Mouse (Mus musculus) kidney, adult 8-10 months (tissue): ENCODE data around the gene Xpr1.

Experiments
- DNase-seq, 2 experiments: peaks; one replicate each; pipeline ENCODE4 v3.0.0; 2022

The Xpr1 gene

DNA sequence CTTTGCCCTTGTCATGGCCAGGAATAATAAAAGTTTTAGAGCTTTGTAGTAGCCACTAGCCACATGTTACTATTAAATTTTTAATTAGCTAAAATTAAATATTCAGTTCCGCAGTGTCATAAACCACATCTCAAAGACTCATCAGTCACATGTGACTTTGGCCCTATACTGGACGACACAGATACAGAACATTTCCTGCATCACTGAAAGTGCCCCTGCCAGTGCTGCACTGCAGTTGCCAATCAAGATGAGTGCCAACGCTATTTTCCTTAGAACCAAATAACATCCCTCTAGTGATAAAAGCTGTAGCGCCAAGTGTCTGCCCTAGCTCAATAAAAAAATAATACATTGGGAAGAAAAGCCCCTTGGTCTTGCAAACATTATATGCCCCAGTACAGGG lies 17.2 kb downstream of the Xpr1 start:
- no peak for DNase-seq

DNA sequence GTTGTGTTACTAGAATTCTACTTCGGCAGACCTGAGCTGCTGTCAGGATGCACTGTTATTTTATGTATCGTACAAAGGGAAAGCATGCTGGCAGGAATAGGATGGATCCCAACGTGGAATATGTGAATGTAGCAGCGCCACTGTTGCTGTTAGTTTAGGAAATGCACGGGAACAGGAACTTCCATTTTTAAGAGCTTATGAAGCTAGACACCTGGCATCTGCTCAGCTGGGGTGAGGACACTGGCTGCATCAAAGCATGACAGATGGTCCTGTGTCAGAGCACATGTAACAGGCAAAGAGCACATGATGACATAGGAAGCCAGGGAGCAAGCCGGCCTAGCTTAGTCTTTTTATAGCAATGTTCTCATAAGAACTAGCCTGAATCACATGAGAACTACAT lies 22.4 kb downstream of the Xpr1 start:
- no peak for DNase-seq

DNA sequence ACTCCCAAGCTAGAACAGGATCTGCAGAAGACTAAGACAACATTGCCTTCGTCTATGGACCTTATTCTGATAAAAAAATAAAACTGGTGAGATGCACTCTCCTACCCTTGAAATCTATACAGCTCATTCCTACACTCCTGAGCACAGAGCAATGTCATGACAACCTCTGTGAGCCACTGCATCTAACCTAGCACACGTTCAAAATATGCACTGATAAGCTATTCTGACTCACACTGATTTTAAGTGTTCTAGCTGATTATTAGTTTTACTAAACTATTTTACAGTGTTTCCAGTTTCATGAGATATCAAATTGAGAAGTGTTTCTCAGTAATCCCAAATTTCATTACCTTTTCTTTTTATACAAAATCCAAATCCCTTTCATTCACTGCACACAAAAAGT lies 23.2 kb downstream of the Xpr1 start:
- DNase-seq, result no peak

DNA sequence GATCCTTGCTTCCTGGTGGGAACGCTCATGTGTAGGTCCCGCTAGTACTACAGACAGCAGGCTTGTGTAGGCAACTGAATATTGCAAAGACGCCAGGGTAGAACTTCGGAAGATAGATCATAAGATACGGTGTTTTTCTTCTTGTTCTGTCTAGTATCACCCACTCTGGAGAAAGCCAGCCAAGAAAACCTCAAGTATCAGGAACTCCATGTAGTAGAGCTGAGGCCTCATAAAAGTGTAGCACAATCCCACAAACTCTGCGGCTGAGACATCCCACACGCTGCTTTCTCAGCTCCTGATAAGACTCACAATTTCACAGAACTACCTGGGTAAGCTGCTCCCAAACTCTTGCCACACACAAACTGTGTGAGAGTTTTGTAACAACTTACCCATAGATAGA lies 24.4 kb downstream of the Xpr1 start:
- no peak for DNase-seq

DNA sequence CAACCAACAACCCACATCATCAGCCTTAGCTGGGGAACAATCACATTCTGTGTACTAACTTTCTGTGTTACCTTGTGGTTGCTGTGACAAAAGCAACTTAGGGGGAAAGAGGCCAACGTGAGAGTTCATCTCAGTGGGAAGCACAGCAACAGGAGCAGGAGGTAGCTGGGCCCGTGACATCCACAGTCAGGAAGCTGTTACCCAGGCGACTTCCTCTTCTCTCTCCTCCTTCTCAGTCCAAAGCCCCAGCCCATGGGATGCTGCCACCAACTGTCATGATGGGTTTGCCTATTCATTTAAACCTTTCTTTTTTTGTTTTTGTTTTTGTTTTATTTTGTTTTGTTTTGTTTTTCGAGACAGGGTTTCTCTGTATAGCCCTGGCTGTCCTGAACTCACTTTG lies 25.7 kb downstream of the Xpr1 start:
- no peak for DNase-seq

DNA sequence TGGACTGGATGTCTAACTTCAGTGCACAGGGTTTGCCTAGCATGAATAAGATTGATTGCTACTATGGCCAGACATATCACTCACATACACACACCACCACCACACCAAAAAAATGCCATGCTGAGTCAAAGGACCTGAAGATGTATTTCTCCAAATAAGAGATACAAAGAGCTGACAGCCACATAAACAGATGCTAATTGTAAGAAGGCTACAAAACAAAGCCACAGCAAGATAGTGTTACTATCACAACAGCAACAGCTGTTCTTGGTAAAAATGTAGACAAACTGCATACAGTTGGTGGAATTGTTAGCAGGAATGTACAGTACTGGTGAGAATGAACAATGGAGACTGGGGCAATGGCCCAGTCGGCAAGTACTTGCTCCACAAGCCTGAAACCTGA lies 28.8 kb downstream of the Xpr1 start:
- DNase-seq, result no peak

DNA sequence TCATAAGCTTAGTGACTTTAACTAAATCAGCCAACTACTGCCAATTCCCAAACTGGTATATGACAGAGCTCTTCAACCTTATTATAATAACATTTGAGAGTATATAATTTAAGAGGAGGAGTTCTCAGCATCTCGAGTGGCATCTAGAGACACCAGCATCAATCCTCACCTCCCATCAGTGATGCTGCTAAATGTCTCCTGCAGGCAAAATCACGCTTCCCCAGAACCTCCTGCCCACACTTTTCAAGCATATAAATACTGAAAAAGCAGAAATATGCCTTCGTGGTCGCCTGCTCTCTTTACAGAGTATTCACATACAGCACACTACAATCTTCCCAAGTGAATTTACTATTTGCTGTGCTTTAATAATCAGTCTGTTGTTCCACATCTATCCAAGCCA lies 30.7 kb downstream of the Xpr1 start:
- no peak for DNase-seq

DNA sequence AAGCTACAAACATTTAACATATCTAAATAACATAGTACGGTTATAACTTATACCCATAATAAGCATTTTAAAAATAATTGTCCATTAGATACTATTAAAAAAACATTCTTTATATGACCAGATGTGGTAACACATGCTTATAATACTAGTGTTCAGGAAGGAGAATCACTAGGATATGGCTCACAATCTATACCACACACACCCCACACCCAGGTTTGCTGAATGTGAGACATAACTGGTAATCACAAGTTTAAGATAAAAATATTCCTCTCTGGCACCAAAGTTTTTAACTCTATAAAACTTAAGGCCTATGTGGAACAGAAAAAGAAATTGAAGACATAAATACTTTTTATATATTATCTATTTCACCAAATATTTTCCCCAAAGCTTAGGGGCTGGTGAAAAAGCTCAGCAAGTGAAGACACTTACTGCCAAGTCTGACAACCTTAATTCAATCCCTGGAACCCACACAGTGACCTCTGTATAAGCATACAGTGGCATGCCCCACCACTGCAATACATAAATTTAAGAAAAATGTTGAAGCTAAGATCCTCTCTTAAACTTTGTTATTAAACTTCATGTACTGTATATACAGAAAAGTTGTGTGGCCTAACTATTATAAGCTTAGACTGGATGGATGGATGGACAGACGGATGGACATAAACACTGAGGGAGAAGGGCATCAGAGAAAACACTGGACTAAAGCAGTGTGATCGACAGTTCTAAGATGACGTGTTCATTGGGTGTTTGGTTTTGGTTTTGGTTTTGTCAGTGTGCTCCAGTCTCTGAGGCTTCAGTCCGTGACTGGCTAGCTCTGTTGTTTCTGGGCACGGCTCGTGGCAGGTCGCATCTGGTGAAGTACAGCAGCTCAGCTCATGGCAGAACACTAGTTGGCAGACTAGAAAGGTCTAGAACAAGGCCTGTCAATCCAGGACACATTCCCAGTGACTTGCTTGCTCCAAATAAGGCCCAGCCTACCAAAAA lies 33.6 kb downstream of the Xpr1 start:
- DNase-seq, result no peak

DNA sequence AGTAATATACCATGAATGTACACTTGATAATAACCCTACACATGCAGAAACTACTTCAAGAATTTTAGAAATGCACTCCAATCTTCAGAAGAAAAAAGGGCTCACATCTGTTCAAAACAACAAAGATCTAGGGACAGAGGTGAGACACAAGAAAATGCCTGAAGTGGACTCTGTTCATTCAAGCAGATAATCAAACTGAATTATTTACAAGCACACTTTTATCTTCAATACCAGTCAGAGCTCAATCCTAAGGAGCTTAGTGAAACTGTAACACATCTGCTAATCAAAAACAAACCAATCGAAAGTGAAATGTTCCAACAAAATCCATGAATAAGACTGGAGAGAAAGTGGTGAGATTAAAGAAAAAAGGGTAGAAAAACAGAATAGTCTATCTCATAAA lies 35.3 kb downstream of the Xpr1 start:
- no peak for DNase-seq

DNA sequence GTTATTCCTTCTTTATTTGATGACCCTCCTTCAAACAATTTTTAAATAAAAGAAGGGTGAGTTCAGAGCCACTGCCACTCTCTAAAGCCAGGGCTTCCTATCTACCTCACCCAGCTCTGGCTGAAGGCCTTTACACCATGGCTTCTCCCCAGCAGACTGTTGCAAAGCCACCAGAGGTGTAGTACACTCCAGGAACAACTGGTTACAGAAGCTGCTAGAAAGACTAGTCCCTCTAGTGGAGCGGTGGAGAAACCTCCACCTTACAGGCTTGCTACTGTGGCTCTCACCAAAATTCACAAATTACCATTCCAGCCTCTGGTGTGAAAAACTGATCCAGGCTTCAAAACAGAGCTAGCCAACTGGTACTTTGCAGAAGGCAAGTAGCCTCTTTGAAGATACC lies 37.9 kb downstream of the Xpr1 start:
- no peak for DNase-seq

DNA sequence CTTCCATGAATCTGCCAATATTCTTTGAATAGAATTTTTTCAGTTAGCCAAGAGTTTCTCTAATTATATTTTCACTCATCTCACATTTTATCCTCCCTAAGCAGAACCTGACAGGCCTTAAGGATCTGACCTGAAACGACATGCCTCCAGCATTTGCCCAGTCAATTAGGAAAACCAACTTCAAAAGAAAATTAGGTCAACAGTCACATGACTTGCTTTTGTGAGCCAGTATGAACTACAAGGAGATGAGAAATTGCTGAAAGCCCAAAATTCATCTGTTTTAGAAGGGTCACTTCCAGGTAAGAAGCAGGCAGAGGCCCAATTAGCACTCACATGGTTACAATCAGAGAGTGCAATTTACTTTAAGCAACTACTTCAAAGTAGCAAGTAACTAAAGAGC lies 44.4 kb downstream of the Xpr1 start:
- DNase-seq, result peak in 1 of 2 experiments; percentile 24

DNA sequence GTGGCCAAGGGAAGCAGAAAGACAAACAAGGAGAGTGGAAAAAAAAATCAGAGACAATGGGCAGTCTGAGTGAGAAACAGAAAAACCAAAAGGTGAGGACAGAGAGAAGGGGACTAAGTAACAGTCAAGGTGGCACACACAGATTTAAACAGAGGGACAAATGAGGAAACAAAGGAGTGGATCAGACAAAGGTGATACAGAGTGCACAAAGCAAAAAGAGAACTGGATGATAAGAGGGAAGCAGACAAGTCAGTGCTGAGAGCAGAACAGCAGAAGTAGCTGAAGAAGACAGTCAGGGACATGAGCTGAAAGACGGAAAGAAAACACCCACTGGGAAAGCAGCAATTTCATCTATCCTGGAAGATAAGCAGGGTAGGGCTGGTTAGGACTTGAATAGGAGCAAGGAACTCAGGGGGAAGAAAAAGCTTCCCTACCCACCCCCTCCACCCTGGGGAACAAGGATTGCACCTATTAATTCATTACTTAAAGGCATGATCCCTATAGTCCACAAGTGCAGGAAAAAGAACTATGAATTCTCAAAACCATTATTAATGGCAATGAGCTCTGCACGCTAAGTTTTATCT lies 47.0 kb downstream of the Xpr1 start:
- DNase-seq, result no peak

DNA sequence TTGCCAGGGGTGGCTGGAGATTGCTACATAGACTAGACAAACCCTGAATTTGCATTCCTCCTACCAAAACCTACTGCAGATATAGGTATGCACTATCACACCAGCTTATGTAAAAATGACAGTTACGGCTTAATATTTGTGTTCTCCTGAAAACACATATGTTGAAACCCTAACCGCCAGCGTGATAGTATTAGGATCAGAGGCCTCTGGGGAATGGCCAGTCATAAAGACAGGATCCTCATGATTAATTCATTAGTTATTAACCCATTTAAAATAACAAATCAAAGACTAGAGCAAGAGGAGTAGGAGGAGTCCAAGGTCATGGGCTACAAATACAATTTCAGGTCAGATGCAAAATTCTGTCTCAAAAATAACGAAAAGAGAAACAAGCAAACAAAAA lies 50.8 kb downstream of the Xpr1 start:
- DNase-seq, result no peak

DNA sequence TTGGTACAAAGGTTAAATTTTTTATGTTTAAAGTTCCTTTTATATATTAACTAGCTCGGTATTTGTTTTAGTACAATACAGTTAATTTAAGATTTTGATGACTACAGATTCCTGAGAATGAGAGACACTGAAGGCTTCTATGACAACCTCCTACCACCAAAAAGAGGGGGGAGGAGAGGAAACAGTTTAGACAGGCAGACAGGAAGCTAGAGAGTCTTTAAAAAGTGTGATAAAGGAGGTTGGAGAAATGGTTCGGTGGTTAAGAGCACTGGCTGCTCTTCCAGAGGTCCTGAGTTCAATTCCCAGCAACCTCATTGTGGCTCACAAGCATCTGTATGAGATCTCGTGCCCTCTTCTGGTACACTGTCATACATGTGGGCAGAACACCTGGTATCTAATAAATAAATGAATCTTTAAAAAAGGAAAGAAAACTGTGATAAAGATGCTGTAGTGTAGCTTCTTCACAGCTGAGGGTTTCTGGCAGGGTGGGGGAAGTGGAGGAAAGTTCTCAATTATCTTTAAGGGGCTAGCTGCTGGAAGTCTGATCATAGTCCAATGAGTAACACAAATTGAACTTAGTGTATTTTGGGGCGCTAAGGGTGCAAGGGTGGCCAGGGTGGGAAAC lies 55.6 kb downstream of the Xpr1 start:
- no peak for DNase-seq

DNA sequence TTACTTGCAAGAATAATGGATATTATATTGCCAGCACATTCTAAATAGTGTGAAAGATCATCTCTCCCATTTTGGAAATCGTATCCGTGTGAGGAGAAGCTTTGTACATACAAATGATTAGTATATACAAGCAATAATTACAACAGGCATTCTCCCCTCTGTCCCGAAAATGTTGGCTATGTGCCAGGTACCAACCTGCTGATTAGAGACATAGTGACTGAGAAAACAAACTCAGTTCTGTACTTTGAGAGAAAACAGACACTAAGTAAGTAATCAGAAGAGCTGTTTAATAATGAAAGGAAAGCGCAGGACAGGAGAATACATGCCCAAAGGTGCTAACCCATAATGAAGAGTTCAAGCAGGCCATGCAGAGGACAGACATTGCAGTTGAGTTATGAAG lies 64.1 kb downstream of the Xpr1 start:
- DNase-seq, result no peak

DNA sequence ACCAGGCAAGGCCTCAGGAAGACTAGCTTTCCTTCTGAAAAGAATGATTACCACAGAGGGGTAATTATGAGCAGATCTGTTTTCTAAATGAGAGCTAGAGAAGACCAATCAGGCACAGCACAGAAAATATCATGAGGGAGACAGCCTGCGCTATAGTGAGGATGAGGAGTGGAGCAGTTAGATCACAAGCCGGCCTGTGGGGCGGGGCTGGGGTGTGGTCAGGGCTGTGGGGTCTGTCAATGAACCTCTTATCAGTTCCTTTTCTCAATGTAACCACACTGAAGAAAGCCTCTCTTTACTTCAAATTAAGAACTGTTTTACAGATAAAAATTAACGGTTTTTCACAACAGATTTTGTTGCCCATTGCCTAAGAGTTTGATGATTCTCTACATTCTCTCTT lies 65.7 kb downstream of the Xpr1 start:
- no peak for DNase-seq

DNA sequence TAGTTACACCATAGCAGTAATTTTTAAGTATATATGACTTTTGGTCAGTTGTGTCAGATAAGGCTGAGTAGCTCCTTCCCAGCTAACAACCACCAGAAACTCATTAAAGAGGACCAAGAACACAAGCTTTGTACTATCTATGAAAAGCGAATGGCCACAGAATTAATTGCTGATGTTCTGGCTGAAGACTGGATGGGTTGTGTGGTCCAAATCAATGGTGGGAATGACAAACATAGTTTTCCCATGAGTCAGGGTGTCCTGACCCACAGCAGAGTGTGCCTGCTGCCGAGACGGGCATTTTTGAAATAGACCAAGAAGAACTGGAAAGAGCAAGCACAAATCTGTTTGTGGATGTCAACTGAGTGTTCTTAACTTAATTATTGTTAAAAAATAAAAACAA lies 68.7 kb downstream of the Xpr1 start:
- no peak for DNase-seq

DNA sequence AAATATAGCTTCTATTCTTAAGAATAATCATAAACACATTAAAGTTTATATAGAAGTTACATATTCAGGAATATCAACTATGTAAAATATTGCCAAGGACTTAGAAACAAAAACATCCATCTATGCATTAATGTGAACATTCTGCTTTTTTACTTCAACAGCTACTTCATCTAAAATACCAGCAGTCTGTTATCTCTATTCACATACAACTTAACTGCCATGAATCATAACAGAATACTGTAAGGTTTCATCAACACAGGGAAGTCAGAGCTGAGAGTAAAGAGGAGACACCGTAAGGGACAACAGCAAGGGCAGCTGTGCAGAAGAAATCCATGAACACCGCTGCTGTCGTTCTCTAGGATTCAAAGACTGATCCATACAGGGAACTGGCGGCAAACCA lies 69.9 kb downstream of the Xpr1 start:
- DNase-seq, result no peak

DNA sequence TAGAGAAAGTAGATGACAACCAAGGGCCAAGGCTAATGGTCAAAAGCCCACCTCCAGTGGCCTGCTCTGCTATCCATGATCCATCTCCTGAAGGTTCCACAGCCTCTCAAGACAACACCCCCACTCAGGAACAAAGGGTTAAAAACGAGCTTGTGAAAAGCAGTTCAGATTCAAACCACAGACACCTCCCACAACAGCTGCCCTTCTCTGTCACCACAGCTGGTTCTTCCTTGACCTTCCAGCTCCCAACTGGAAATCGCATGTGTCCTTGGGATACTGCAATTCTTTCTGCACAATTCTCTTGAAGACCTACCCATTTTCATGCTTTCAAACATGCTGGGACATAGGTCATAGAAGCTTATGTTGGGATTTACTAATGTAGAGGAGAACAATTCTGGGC lies 73.2 kb downstream of the Xpr1 start:
- DNase-seq, result no peak

DNA sequence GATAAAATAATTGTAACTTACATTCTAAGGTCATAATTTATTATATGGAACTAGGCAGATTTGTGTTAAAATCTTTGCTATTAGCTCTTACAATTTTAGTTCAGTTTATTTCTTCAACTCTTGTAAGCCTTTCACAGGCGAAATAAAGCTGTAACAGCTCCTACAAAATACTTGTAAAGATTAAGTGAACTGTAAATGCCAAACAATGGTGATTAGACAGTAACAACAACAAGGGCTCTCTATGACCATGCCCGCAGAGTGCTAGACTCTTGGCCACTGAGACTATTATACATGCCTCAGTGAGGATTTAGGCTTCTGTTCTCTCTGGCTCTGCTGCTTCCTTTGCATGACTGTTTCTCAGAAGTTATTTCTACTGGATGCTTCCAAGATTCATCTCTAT lies 77.6 kb downstream of the Xpr1 start:
- no peak for DNase-seq

DNA sequence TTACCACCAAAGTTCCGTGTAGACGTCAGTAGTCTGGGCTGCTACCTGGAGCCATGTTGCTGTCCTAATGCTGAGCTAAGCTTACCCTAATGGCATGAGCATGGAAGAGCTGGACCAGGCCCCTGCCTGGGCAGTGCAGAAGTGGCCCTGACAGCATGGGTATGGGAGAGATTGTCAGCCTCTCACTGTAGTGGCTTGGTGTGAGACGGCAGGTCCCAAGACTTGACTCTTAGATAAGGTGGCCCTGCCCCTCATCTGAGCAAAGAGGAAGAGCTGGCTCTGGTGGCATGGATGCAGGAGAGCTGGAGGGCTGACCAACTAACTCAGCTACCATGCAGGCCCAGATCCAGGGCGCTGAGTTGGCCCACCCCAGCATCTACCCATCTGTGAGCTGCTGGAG lies 79.9 kb downstream of the Xpr1 start:
- DNase-seq, result no peak

DNA sequence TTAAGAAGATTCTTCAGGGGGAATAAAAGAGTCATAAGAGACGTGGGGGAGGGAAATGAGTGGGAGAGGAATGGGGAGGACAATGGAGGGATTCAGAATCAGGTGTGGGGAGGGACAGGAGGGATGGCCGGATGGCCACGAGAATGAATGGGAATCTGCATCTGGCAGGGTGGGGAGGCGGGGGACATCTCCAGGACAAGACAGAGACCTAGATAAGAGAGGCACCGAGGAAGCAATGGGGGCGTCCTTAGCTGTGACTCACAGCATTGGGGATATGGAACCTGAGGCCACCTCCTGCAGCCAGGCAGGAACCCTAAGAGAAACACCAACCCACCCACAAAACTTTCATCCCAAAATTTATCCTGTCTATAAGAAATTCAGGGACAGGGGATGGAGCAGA lies 81.3 kb downstream of the Xpr1 start:
- no peak for DNase-seq

DNA sequence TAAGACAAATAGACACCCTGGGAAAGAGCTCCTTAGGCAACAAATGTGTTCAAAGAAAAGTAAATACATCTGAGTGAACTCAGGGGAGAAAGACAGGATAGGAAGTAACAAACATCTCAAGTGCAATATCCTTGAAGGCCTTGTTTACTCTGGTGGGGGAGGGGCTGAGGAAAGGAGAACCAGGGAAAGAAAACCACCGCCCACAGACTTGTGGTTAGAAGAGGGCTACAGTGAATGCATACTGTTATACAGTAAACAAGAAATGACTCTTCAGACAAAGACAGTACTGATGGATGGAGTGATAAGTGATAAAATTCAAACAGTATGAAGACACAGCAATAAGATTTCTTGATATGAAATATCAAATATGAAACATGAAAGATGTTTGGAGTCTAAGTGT lies 95.0 kb downstream of the Xpr1 start:
- no peak for DNase-seq

DNA sequence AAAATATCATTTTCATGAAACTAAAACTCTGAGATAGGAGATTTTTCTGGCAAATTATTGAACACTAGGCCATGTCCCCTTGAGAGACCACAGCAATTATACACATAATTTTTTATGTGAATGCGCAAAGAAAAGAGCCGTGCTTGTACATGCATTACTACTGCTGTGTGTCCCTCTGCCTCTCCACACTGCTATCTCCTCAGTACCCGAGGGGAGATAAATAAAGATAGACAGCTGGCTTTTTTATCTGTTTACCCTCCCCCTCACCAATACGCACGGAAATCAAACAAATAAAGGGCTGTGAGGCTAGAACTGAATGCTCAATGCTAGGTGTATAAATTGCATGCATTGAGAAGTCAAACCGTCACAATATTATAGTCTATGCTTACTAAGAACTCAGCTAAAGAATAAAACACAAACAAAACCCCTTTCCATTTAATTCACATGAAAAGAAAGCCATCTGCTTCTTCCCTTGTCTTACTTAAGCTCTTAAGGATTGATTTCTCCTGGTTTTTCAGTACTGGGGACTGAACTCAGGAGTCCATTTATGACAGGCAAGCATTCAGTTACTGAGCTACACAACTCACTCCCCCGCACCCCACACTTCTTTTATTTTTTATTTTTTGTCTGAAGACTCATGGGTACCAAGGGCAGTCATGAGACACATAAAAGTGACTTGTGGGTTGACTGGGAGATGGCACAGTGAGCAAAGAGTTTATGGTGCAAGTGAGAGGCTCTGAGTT lies 97.0 kb downstream of the Xpr1 start:
- no peak for DNase-seq
